Mouse (Mus musculus) retina, postnatal 7 days (tissue): ENCODE measurements around the gene Ermp1.

ENCODE experiments used
- DNase-seq: peaks from one replicate; pipeline ENCODE4 v3.0.0-alpha.2; 2012; ENCODE audit warnings: low read depth, low spot score

Ermp1 gene

GRCm38 (mm10) chr19:29661974-29662580 is 13.9 kb upstream of the Ermp1 start:
- no peak for DNase-seq

- no peak for DNase-seq
Observed at GRCm38 (mm10) chr19:29660835-29661764, 12.9 kb upstream of the Ermp1 start.

GRCm38 (mm10) chr19:29659705-29660104 is 11.5 kb upstream of the Ermp1 start:
- DNase-seq: no peak

GRCm38 (mm10) chr19:29658836-29659235 is 10.6 kb upstream of the Ermp1 start:
- DNase-seq: no peak

GRCm38 (mm10) chr19:29657558-29657957 is 9.3 kb upstream of the Ermp1 start:
- no peak for DNase-seq

GRCm38 (mm10) chr19:29657033-29657432 is 8.8 kb upstream of the Ermp1 start:
- no peak for DNase-seq

- DNase-seq: no peak
Observed at GRCm38 (mm10) chr19:29656620-29657019, 8.4 kb upstream of the Ermp1 start.

- no peak for DNase-seq
Observed at GRCm38 (mm10) chr19:29656029-29656428, 7.8 kb upstream of the Ermp1 start.

- DNase-seq: no peak
Observed at GRCm38 (mm10) chr19:29655148-29655547, 6.9 kb upstream of the Ermp1 start.

- DNase-seq: no peak
Observed at GRCm38 (mm10) chr19:29653768-29654265, 5.6 kb upstream of the Ermp1 start.

GRCm38 (mm10) chr19:29649683-29650082 is 1.5 kb upstream of the Ermp1 start:
- no peak for DNase-seq

- DNase-seq: no peak
Observed at GRCm38 (mm10) chr19:29648550-29648914, 317 bp upstream of the Ermp1 start.

GRCm38 (mm10) chr19:29644747-29645146 is 3.5 kb downstream of the Ermp1 start:
- DNase-seq: no peak

- DNase-seq: no peak
Observed at GRCm38 (mm10) chr19:29643194-29643922, 4.9 kb downstream of the Ermp1 start.

GRCm38 (mm10) chr19:29642211-29642610 is 6.0 kb downstream of the Ermp1 start:
- DNase-seq: no peak

- no peak for DNase-seq
Observed at GRCm38 (mm10) chr19:29641510-29641909, 6.7 kb downstream of the Ermp1 start.

- DNase-seq: no peak
Observed at GRCm38 (mm10) chr19:29641055-29641454, 7.2 kb downstream of the Ermp1 start.

- no peak for DNase-seq
Observed at GRCm38 (mm10) chr19:29612102-29612501, 36.1 kb downstream of the Ermp1 start.

- no peak for DNase-seq
Observed at GRCm38 (mm10) chr19:29610907-29611306, 37.3 kb downstream of the Ermp1 start.

- no peak for DNase-seq
Observed at GRCm38 (mm10) chr19:29608212-29608611, 40.0 kb downstream of the Ermp1 start.

- no peak for DNase-seq
Observed at GRCm38 (mm10) chr19:29607521-29607920, 40.7 kb downstream of the Ermp1 start.

GRCm38 (mm10) chr19:29604653-29605052 is 43.6 kb downstream of the Ermp1 start:
- no peak for DNase-seq
